Mouse (Mus musculus): Measurements from ENCODE around the gene Tigit. TPM values are rescaled to one million over a fixed set of nuclear protein-coding genes. Genes with fewer than 3 reads are reported as not detected.

The Tigit gene
- total RNA-seq, 2 experiments from 2014 or later, result not detected

GRCm38 (mm10) chr16:43623315-43624000 is 40.5 kb downstream of the Tigit start:
- DNase-seq (ENCODE audit: low spot score in 2 of 2), result peak in 1 of 2 experiments; percentile 55

GRCm38 (mm10) chr16:43620359-43620758 is 43.6 kb downstream of the Tigit start:
- DNase-seq (ENCODE audit: low spot score in 2 of 2), result no peak

- no peak for DNase-seq (ENCODE audit: low spot score in 2 of 2)
Measured at GRCm38 (mm10) chr16:43619277-43619676, 44.7 kb downstream of the Tigit start.

GRCm38 (mm10) chr16:43618286-43618685 is 45.7 kb downstream of the Tigit start:
- no peak for DNase-seq (ENCODE audit: low spot score in 2 of 2)

- DNase-seq (ENCODE audit: low spot score in 2 of 2), result no peak
Measured at GRCm38 (mm10) chr16:43617346-43617745, 46.6 kb downstream of the Tigit start.

- no peak for DNase-seq (ENCODE audit: low spot score in 2 of 2)
Measured at GRCm38 (mm10) chr16:43616348-43616747, 47.6 kb downstream of the Tigit start.

GRCm38 (mm10) chr16:43610375-43610774 is 53.6 kb downstream of the Tigit start:
- no peak for DNase-seq (ENCODE audit: low spot score in 2 of 2)

- no peak for DNase-seq (ENCODE audit: low spot score in 2 of 2)
Measured at GRCm38 (mm10) chr16:43608066-43608465, 55.9 kb downstream of the Tigit start.

GRCm38 (mm10) chr16:43607086-43607485 is 56.9 kb downstream of the Tigit start:
- DNase-seq (ENCODE audit: low spot score in 2 of 2), result no peak

- DNase-seq (ENCODE audit: low spot score in 2 of 2), result no peak
Measured at GRCm38 (mm10) chr16:43604399-43605013, 59.4 kb downstream of the Tigit start.

GRCm38 (mm10) chr16:43603591-43604141 is 60.3 kb downstream of the Tigit start:
- DNase-seq (ENCODE audit: low spot score in 2 of 2), result no peak

- DNase-seq (ENCODE audit: low spot score in 2 of 2), result no peak
Measured at GRCm38 (mm10) chr16:43602573-43602972, 61.4 kb downstream of the Tigit start.

GRCm38 (mm10) chr16:43599707-43600106 is 64.2 kb downstream of the Tigit start:
- no peak for DNase-seq (ENCODE audit: low spot score in 2 of 2)

Small RNA genes lying within 50 kb of the gene (microRNA-seq; reads per million reads assigned to microRNA genes)
- gene Mir568, result 0 reads per million in 2 experiments

Other genes starting within 250 kb of the Tigit start
- under 1 TPM in 1 of 2 experiments, not detected in 1; 0.36 TPM for gene Drd3, start 89.9 kb upstream of the Tigit start, total RNA-seq (2021)
- gene Ccdc191, start 225.7 kb upstream of the Tigit start, total RNA-seq (2021), result 1 to 10 TPM; 2.2 to 7.8 TPM

All from layer of hippocampus, postnatal 14 days (tissue).